Mouse (Mus musculus) brain, adult 10 weeks (tissue): ENCODE results near the gene Coro1c. TPM values are rescaled to one million over a fixed set of nuclear protein-coding genes. Genes with fewer than 3 reads are reported as not detected.

Experiments used
- polyA plus RNA-seq: library from polyadenylated mRNA; stranded (reverse); fragments of 350-450 nt; fragmentation: Illumina TruSeq; extraction: RNeasy Lipid Tissue Mini Kit (QIAGEN cat#74804); gene quantifications from one replicate; pipeline ENCODE4 v1.2.3, GENCODE M21; 2015; ENCODE audit warnings: low read depth, low replicate concordance

The Coro1c gene
- 62.4 TPM for polyA plus RNA-seq

DNA sequence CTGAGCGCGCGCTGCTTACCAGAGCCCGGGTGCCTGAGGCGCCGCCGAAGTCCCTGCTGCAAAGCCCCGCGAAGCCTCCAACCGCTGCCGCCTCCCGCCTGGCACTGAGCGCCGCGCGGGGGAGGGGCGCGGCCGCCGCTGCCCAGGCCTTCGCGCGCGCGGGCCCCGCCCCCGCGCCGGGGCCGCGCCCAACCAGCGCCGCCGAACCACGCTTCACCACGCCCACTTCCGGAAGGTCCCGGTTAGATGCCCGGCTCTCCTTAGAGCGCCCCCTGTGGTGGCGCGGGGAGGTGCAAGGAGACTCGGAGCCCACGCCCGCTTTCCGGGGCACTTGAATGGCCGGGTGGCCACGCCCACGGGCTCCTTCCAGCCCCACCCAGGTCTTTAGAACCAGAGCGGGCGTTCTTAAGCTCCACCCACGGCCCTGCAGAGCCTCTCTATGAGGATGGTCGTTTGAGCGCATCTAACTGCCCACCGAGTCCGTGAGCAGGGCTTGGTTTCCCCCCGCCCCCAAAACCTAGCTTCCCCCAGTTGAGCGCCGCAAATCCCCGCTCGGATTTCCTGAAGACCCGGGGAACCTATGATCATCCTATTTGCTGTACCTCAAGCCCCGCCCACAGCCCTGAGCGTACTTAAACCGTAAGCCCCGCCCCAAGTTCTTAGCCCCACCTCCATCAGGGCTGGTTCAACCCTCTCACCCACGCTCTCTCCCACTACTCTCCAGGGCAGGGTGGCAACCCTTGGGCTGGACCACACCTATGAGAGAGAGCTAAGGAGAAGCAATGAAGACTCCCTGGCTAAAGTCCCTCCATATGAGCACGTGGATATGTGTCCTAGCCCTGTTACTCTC, at the start of gene Coro1c:
Gene Coro1c (minus strand): TSS at position 167 of the 850 bp plus-strand sequence.

DNA sequence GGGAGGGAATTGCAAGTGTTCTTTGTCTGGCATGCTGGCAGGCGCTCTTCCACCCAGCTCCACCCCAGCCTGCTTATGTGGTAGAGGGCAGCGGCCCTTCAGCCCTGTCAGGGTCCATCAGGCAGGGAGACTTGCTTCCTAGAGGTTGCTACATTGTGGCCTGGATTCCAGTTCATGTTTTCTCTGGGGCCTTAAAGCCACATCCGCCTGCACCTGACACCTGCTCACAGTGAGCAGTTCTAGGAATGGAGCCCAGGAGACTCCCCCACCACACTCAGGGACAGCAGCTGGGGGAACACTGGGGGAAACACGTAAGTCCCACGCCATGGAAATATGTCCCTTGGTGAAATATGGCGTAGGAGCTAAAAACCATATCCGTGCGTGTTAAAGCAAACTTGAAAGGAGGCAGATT, 76.1 kb downstream of the Coro1c start, which contains the start of gene Selplg:
Gene Selplg (minus strand): TSS at position 155 of the 412 bp plus-strand sequence.

DNA sequence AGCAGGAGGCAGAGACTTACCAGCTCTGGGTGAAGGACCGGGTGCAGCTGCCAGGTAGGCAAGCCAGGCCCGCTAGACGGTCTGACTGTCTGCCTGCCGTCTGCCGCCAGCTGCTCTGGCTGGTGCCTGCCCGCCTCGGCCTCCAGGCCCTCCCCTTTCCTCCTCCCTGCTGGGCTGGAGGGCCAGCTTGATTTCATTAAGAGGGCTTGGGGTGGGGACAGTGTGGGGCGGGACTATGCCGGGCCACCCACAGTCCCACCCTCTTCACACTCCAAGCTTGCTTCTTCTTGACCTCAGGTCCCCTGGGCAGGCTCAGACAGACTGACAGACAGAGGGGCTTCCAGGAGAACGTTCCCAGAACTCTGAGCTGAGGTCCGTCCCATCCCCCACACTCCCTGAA, 108.3 kb downstream of the Coro1c start, which contains the start of gene Tmem119:
Gene Tmem119 (minus strand): TSS at position 237 of the 400 bp plus-strand sequence.

Other genes starting within 250 kb of the Coro1c start
- gene 1700069L16Rik, start 184.0 kb downstream of the Coro1c start, polyA plus RNA-seq: not detected
- 9.7 TPM for gene Ficd, start 173.0 kb downstream of the Coro1c start, polyA plus RNA-seq
- gene Sart3, start 136.2 kb downstream of the Coro1c start, polyA plus RNA-seq: 23.3 TPM
- 165 TPM for gene Iscu, start 136.0 kb downstream of the Coro1c start, polyA plus RNA-seq
- gene Tmem119, start 108.2 kb downstream of the Coro1c start, polyA plus RNA-seq: 25.0 TPM
- gene Selplg, start 76.1 kb downstream of the Coro1c start, polyA plus RNA-seq: 34.2 TPM
- 8.1 TPM for gene Ssh1, start 85.1 kb upstream of the Coro1c start, polyA plus RNA-seq
- gene Dao, start 94.9 kb upstream of the Coro1c start, polyA plus RNA-seq: 1.1 TPM
- gene Usp30, start 156.7 kb upstream of the Coro1c start, polyA plus RNA-seq: 28.1 TPM
- gene Svop, start 182.8 kb upstream of the Coro1c start, polyA plus RNA-seq: 114 TPM
- gene Alkbh2, start 219.5 kb upstream of the Coro1c start, polyA plus RNA-seq: 7.9 TPM
- gene Ung, start 221.6 kb upstream of the Coro1c start, polyA plus RNA-seq: 3.0 TPM
- 2.1 TPM for gene Acacb, start 237.8 kb upstream of the Coro1c start, polyA plus RNA-seq